Mouse (Mus musculus) embryonic facial prominence, embryonic 12.5 days (tissue): ENCODE measurements around the gene Sgce. TPM values are rescaled to one million over a fixed set of nuclear protein-coding genes. Genes with fewer than 3 reads are reported as not detected.

Experiments
- ATAC-seq: fragments of 200-750 bp; cut with Nextera tagmentation; 2 replicates; pipeline ENCODE4 v1.8.0; 2017; ENCODE audit not compliant: insufficient number of reproducible peaks, insufficient read depth, low FRiP score, low TSS enrichment
- H3K27ac ChIP-seq: fragments of 300-500 bp; sonication (generic); 2 replicates; pipeline ENCODE4 v1.5.1; 2016; ENCODE audit warnings: mild to moderate bottlenecking
- H3K27me3 ChIP-seq: fragments of 300-500 bp; sonication (generic); 2 replicates; pipeline ENCODE4 v1.6.1; 2016; ENCODE audit warnings: mild to moderate bottlenecking, moderate library complexity
- H3K36me3 ChIP-seq: fragments of 300-500 bp; sonication (generic); 2 replicates; pipeline ENCODE4 v1.6.1; 2016; ENCODE audit warnings: mild to moderate bottlenecking
- H3K4me1 ChIP-seq: fragments of 300-500 bp; sonication (generic); 2 replicates; pipeline ENCODE4 v1.6.1; 2016
- H3K4me2 ChIP-seq: fragments of 300-500 bp; sonication (generic); replicated peaks from 2 replicates; pipeline ENCODE4 v1.6.1; 2016; ENCODE audit warnings: mild to moderate bottlenecking, moderate library complexity
- H3K4me3 ChIP-seq: fragments of 300-500 bp; sonication (generic); 2 replicates; pipeline ENCODE4 v1.5.1; 2016; ENCODE audit warnings: mild to moderate bottlenecking
- H3K9ac ChIP-seq: fragments of 300-500 bp; sonication (generic); 2 replicates; pipeline ENCODE4 v1.6.1; 2016; ENCODE audit warnings: mild to moderate bottlenecking, moderate library complexity
- H3K9me3 ChIP-seq: fragments of 300-500 bp; sonication (generic); 2 replicates; pipeline ENCODE4 v1.6.1; 2016; ENCODE audit warnings: mild to moderate bottlenecking, moderate library complexity
- WGBS: fragments of 180-500 bp; shearing (Covaris S2); methylation state at CpG from one replicate; pipeline ENCODE4 v1.1.7; 2016; 5-methylcytosine and 5-hydroxymethylcytosine counted together
- polyA plus RNA-seq: library from polyadenylated mRNA; unstranded; fragments of >200 nt; fragmentation: Nextera tagmentation; extraction: Ambion mirVana; gene quantifications from 2 replicates; pipeline ENCODE4 v1.2.1, GENCODE M21; 2016

Gene Sgce
- polyA plus RNA-seq, 1 experiment from 2014 or later: 61.8 TPM

GRCm38 (mm10) chr6:4717344-4717743 lies 29.7 kb downstream of the Sgce start:
- WGBS: 79% methylated on average over 2 of the region's 2 CpGs
- no peak overlapping the region for H3K9ac ChIP-seq
- no peak overlapping the region for H3K27ac ChIP-seq
- no peak overlapping the region for H3K4me2 ChIP-seq
- no peaks in the 10 kb centered on the region for H3K9me3 ChIP-seq
- 0 out of 2 replicates have a peak, but pooled peaks cover 6% of the 10 kb centered on the region for H3K36me3 ChIP-seq
- H3K4me3 ChIP-seq: no peak overlapping the region
- no peak for ATAC-seq
- no peaks in the 10 kb centered on the region for H3K4me1 ChIP-seq
- H3K27me3 ChIP-seq: no peaks in the 10 kb centered on the region

GRCm38 (mm10) chr6:4716171-4716570 lies 30.8 kb downstream of the Sgce start:
- Histone ChIP-seq H3K4me3 (no peak overlapping the region), H3K27me3 (no peaks in the 10 kb centered on the region), H3K4me1 (no peaks in the 10 kb centered on the region), H3K27ac (no peak overlapping the region), H3K4me2 (no peak overlapping the region), H3K36me3 (0 out of 2 replicates have a peak, but pooled peaks cover 6% of the 10 kb centered on the region), H3K9ac (no peak overlapping the region), H3K9me3 (no peaks in the 10 kb centered on the region)
- no peak for ATAC-seq
- WGBS: 100% methylated on average over 2 of the region's 2 CpGs

- Histone ChIP-seq H3K4me2 (no peak overlapping the region), H3K27ac (no peak overlapping the region), H3K4me1 (no peaks in the 10 kb centered on the region), H3K9me3 (no peaks in the 10 kb centered on the region), H3K9ac (no peak overlapping the region), H3K4me3 (no peak overlapping the region), H3K27me3 (no peaks in the 10 kb centered on the region), H3K36me3 (0 out of 2 replicates have a peak, but pooled peaks cover 4% of the 10 kb centered on the region)
- 79% methylated on average over 1 of the region's 1 CpGs for WGBS
- no peak for ATAC-seq
Measured at GRCm38 (mm10) chr6:4708971-4709370, 38.0 kb downstream of the Sgce start.

- Histone ChIP-seq H3K9me3 (no peaks in the 10 kb centered on the region), H3K27ac (no peak overlapping the region), H3K4me2 (no peak overlapping the region), H3K36me3 (0 out of 2 replicates have a peak, but pooled peaks cover 4% of the 10 kb centered on the region), H3K27me3 (no peaks in the 10 kb centered on the region), H3K9ac (no peak overlapping the region), H3K4me3 (no peak overlapping the region), H3K4me1 (no peaks in the 10 kb centered on the region)
- ATAC-seq: no peak
- 78% methylated on average over 5 of the region's 5 CpGs for WGBS
Measured at GRCm38 (mm10) chr6:4706415-4706814, 40.6 kb downstream of the Sgce start.

GRCm38 (mm10) chr6:4703908-4704307 lies 43.1 kb downstream of the Sgce start:
- H3K4me2 ChIP-seq: no peak overlapping the region
- no peak overlapping the region for H3K9ac ChIP-seq
- H3K4me1 ChIP-seq: no peaks in the 10 kb centered on the region
- 77% methylated on average over 7 of the region's 7 CpGs for WGBS
- H3K27me3 ChIP-seq: no peaks in the 10 kb centered on the region
- H3K36me3 ChIP-seq: 0 out of 2 replicates have a peak, but pooled peaks cover 4% of the 10 kb centered on the region
- no peak overlapping the region for H3K27ac ChIP-seq
- no peak for ATAC-seq
- no peak overlapping the region for H3K4me3 ChIP-seq
- no peaks in the 10 kb centered on the region for H3K9me3 ChIP-seq

GRCm38 (mm10) chr6:4701641-4702040 lies 45.4 kb downstream of the Sgce start:
- 0 out of 2 replicates have a peak, but pooled peaks cover 1% of the 10 kb centered on the region for H3K9me3 ChIP-seq
- H3K9ac ChIP-seq: no peak overlapping the region
- 88% methylated on average over 8 of the region's 8 CpGs for WGBS
- no peaks in the 10 kb centered on the region for H3K27me3 ChIP-seq
- H3K4me3 ChIP-seq: no peak overlapping the region
- H3K27ac ChIP-seq: no peak overlapping the region
- no peak for ATAC-seq
- no peaks in the 10 kb centered on the region for H3K4me1 ChIP-seq
- H3K36me3 ChIP-seq: 0 out of 2 replicates have a peak, but pooled peaks cover 4% of the 10 kb centered on the region
- no peak overlapping the region for H3K4me2 ChIP-seq

- Histone ChIP-seq H3K4me1 (no peaks in the 10 kb centered on the region), H3K36me3 (no peaks in the 10 kb centered on the region), H3K9me3 (0 out of 2 replicates have a peak, but pooled peaks cover 6% of the 10 kb centered on the region), H3K27me3 (no peaks in the 10 kb centered on the region), H3K4me2 (no peak overlapping the region), H3K9ac (no peak overlapping the region), H3K27ac (no peak overlapping the region), H3K4me3 (no peak overlapping the region)
- no peak for ATAC-seq
- 52% methylated on average over 3 of the region's 3 CpGs for WGBS
Measured at GRCm38 (mm10) chr6:4695778-4696177, 51.2 kb downstream of the Sgce start.

- no peaks in the 10 kb centered on the region for H3K36me3 ChIP-seq
- no peak overlapping the region for H3K4me2 ChIP-seq
- 51% methylated on average over 8 of the region's 8 CpGs for WGBS
- H3K9me3 ChIP-seq: 0 out of 2 replicates have a peak, but pooled peaks cover 6% of the 10 kb centered on the region
- H3K4me1 ChIP-seq: no peaks in the 10 kb centered on the region
- ATAC-seq: no peak
- no peaks in the 10 kb centered on the region for H3K27me3 ChIP-seq
- no peak overlapping the region for H3K4me3 ChIP-seq
- no peak overlapping the region for H3K9ac ChIP-seq
- H3K27ac ChIP-seq: no peak overlapping the region
Measured at GRCm38 (mm10) chr6:4694672-4695231, 52.3 kb downstream of the Sgce start.

GRCm38 (mm10) chr6:4693544-4693943 lies 53.5 kb downstream of the Sgce start:
- H3K27ac ChIP-seq: no peak overlapping the region
- ATAC-seq: no peak
- no peaks in the 10 kb centered on the region for H3K4me1 ChIP-seq
- no peak overlapping the region for H3K4me2 ChIP-seq
- no peaks in the 10 kb centered on the region for H3K27me3 ChIP-seq
- H3K9ac ChIP-seq: no peak overlapping the region
- no peak overlapping the region for H3K4me3 ChIP-seq
- 44% methylated on average over 10 of the region's 10 CpGs for WGBS
- 0 out of 2 replicates have a peak, but pooled peaks cover 3% of the 10 kb centered on the region for H3K36me3 ChIP-seq
- 0 out of 2 replicates have a peak, but pooled peaks cover 6% of the 10 kb centered on the region for H3K9me3 ChIP-seq

- no peak for ATAC-seq
- WGBS: 90% methylated on average over 4 of the region's 4 CpGs
- Histone ChIP-seq H3K27ac (no peak overlapping the region), H3K27me3 (no peaks in the 10 kb centered on the region), H3K4me3 (no peak overlapping the region), H3K4me1 (no peaks in the 10 kb centered on the region), H3K36me3 (0 out of 2 replicates have a peak, but pooled peaks cover 3% of the 10 kb centered on the region), H3K9me3 (no peaks in the 10 kb centered on the region), H3K4me2 (no peak overlapping the region), H3K9ac (no peak overlapping the region)
Measured at GRCm38 (mm10) chr6:4690438-4690837, 56.6 kb downstream of the Sgce start.

GRCm38 (mm10) chr6:4684706-4685340 lies 62.2 kb downstream of the Sgce start:
- 63% methylated on average over 10 of the region's 10 CpGs for WGBS
- Histone ChIP-seq H3K27me3 (no peaks in the 10 kb centered on the region), H3K36me3 (0 out of 2 replicates have a peak, but pooled peaks cover 4% of the 10 kb centered on the region), H3K27ac (no peak overlapping the region), H3K4me2 (no peak overlapping the region), H3K9ac (no peak overlapping the region), H3K4me3 (no peak overlapping the region), H3K9me3 (no peaks in the 10 kb centered on the region), H3K4me1 (no peaks in the 10 kb centered on the region)
- ATAC-seq: no peak

GRCm38 (mm10) chr6:4680576-4680975 lies 66.4 kb downstream of the Sgce start:
- Histone ChIP-seq H3K9me3 (no peaks in the 10 kb centered on the region), H3K4me2 (no peak overlapping the region), H3K36me3 (0 out of 2 replicates have a peak, but pooled peaks cover 5% of the 10 kb centered on the region), H3K9ac (no peak overlapping the region), H3K27ac (no peak overlapping the region), H3K4me1 (no peaks in the 10 kb centered on the region), H3K27me3 (no peaks in the 10 kb centered on the region), H3K4me3 (no peak overlapping the region)
- ATAC-seq: no peak
- WGBS: 89% methylated on average over 4 of the region's 4 CpGs
